Mouse (Mus musculus): ENCODE results near the gene Uhrf1bp1l. TPM values are rescaled to one million over a fixed set of nuclear protein-coding genes. Genes with fewer than 3 reads are reported as not detected.

Uhrf1bp1l gene
- polyA plus RNA-seq, 1 experiment from 2014 or later, result 23.3 TPM

DNA sequence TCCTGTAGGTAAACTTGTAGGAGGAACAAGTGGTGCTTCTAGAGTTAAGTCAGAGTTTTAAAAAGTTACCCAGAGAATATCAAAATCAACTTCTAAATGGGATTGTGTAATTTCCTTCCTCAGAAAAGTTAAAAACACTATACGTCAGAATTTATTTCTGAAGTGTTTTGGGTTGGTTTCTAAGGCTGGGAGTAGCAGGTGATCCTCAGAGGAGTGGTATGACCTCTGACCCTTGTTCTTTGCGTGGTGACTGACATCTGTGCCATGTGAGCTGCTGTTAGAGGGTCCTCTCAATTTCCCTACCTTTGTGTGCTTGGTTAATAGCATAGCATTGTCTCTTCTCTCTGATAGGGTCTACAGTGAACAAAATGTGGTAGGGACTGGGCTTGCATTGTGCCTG, 27.1 kb downstream of the Uhrf1bp1l start:
- ATAC-seq (ENCODE audit: insufficient number of reproducible peaks, low FRiP score, low TSS enrichment, low read depth), result no peak
- 46% methylated on average over 2 of the region's 2 CpGs for WGBS
- no peaks in the 10 kb centered on the region for H3K4me1 ChIP-seq
- H3K27me3 ChIP-seq, result no peaks in the 10 kb centered on the region
- H3K9ac ChIP-seq, result no peak overlapping the region
- H3K4me3 ChIP-seq (replicated peaks), result no peak overlapping the region
- H3K27ac ChIP-seq (replicated peaks), result no peak overlapping the region
- H3K36me3 ChIP-seq, result no peaks in the 10 kb centered on the region; the same call in 1 of the 2 replicates
- no peak overlapping the region for H3K4me2 ChIP-seq (replicated peaks)
- H3K9me3 ChIP-seq (replicated peaks), result no peaks in the 10 kb centered on the region

GRCm38 (mm10) chr10:89776029-89776428, 31.2 kb downstream of the Uhrf1bp1l start:
- H3K4me1 ChIP-seq, result no peaks in the 10 kb centered on the region
- H3K27me3 ChIP-seq, result no peaks in the 10 kb centered on the region
- 86% methylated on average over 6 of the region's 6 CpGs for WGBS
- no peak overlapping the region for H3K4me2 ChIP-seq (replicated peaks)
- ATAC-seq (ENCODE audit: insufficient number of reproducible peaks, low FRiP score, low TSS enrichment, low read depth), result no peak
- no peak overlapping the region for H3K4me3 ChIP-seq (replicated peaks)
- H3K36me3 ChIP-seq, result peaks cover under 1% of the 10 kb centered on the region; the same call in 1 of the 2 replicates
- H3K9me3 ChIP-seq (replicated peaks), result no peaks in the 10 kb centered on the region
- H3K27ac ChIP-seq (replicated peaks), result no peak overlapping the region
- H3K9ac ChIP-seq, result no peak overlapping the region

DNA sequence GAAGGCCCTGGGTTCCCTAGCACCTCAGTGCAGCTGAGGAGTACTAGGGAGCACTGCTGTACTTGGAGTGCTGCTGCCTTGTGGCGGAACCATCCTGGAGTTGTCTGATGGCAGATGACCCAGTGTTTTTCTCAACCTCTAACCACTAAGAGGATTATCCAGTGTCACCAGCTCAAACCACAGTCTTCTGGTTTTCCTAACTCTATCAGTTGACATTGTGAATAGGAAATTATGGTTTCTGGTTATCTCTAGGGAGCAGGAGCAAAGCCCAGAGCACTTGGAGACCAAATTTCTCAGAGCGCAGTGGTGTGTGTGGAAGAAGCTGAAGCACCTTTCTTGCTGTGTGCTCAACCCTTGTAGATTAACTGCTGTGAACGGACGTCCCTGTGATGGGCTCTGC, 47.1 kb downstream of the Uhrf1bp1l start:
- 89% methylated on average over 4 of the region's 4 CpGs for WGBS

DNA sequence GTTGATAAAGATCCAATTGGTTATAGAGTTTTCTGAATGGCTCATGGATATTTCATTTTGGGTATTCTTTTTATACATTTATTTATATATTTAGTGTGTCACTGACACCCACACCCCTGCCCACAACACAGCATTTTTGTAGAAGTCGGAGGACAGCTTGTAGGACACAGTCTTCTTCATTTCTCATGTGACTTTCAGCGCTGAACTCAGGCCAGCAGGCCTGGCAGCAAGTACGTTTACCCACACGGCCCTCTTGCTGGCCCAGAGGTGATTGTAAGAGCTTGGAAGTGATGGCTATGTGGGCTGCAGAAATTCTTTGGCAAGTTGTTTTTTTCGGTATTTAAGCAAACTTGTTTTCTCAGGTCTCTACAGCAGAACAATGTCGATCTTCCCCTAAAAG, 49.3 kb downstream of the Uhrf1bp1l start:
- no peak for ATAC-seq (ENCODE audit: insufficient number of reproducible peaks, low FRiP score, low TSS enrichment, low read depth)
- Histone ChIP-seq H3K27me3 (no peaks in the 10 kb centered on the region), H3K36me3 (peaks cover 4% of the 10 kb centered on the region; the same call in 1 of the 2 replicates), H3K27ac (replicated peaks) (no peak overlapping the region), H3K4me3 (replicated peaks) (no peak overlapping the region), H3K4me2 (replicated peaks) (no peak overlapping the region), H3K4me1 (no peaks in the 10 kb centered on the region), H3K9me3 (replicated peaks) (no peaks in the 10 kb centered on the region), H3K9ac (no peak overlapping the region)
- 87% methylated on average over 6 of the region's 6 CpGs for WGBS

More for the DNA sequence above, 47.1 kb downstream of the Uhrf1bp1l start:
- Histone ChIP-seq H3K27ac (replicated peaks) (no peak overlapping the region), H3K4me3 (replicated peaks) (no peak overlapping the region), H3K9me3 (replicated peaks) (no peaks in the 10 kb centered on the region), H3K27me3 (no peaks in the 10 kb centered on the region), H3K9ac (no peak overlapping the region), H3K4me1 (no peaks in the 10 kb centered on the region), H3K36me3 (peaks cover 4% of the 10 kb centered on the region; the same call in 1 of the 2 replicates), H3K4me2 (replicated peaks) (no peak overlapping the region)
- ATAC-seq (ENCODE audit: insufficient number of reproducible peaks, low FRiP score, low TSS enrichment, low read depth), result no peak

DNA sequence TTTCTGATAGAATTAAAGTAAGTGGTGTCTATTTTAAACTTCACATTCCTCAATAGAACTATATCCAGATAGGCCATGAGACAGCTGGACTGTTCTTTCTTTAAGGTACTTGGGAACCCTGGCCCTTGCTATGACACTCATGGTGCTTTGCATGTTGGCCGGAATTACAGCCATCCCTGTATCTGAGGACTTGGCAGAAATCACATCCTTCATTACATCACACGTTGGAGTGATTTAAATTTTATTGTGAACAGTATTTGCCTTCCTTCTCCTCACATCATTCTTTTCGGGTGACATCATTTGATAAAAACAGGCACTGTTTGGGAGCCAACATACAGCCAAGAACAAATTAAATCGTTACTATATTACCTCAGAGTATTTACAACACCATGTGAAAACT, 74.4 kb downstream of the Uhrf1bp1l start:
- WGBS, result 71% methylated on average over 4 of the region's 4 CpGs
- H3K4me1 ChIP-seq, result no peaks in the 10 kb centered on the region

GRCm38 (mm10) chr10:89823906-89824305, 79.1 kb downstream of the Uhrf1bp1l start:
- Histone ChIP-seq H3K27ac (replicated peaks) (no peak overlapping the region), H3K9ac (no peak overlapping the region), H3K4me3 (replicated peaks) (no peak overlapping the region), H3K4me1 (no peaks in the 10 kb centered on the region), H3K9me3 (replicated peaks) (no peaks in the 10 kb centered on the region), H3K36me3 (no peaks in the 10 kb centered on the region; the same call in 1 of the 2 replicates), H3K27me3 (no peaks in the 10 kb centered on the region), H3K4me2 (replicated peaks) (no peak overlapping the region)
- 32% methylated on average over 2 of the region's 2 CpGs for WGBS
- no peak for ATAC-seq (ENCODE audit: insufficient number of reproducible peaks, low FRiP score, low TSS enrichment, low read depth)

More for the DNA sequence above, 74.4 kb downstream of the Uhrf1bp1l start:
- H3K4me2 ChIP-seq (replicated peaks), result no peak overlapping the region
- no peak overlapping the region for H3K27ac ChIP-seq (replicated peaks)
- H3K9me3 ChIP-seq (replicated peaks), result no peaks in the 10 kb centered on the region
- H3K27me3 ChIP-seq, result no peaks in the 10 kb centered on the region
- H3K36me3 ChIP-seq, result peaks cover 8% of the 10 kb centered on the region
- ATAC-seq (ENCODE audit: insufficient number of reproducible peaks, low FRiP score, low TSS enrichment, low read depth), result no peak
- H3K9ac ChIP-seq, result no peak overlapping the region
- H3K4me3 ChIP-seq (replicated peaks), result no peak overlapping the region

GRCm38 (mm10) chr10:89826896-89827295, 82.1 kb downstream of the Uhrf1bp1l start:
- 55% methylated on average over 3 of the region's 3 CpGs for WGBS
- ATAC-seq (ENCODE audit: insufficient number of reproducible peaks, low FRiP score, low TSS enrichment, low read depth), result no peak

GRCm38 (mm10) chr10:89832334-89832733, 87.5 kb downstream of the Uhrf1bp1l start:
- no peaks in the 10 kb centered on the region for H3K36me3 ChIP-seq
- no peak overlapping the region for H3K4me2 ChIP-seq (replicated peaks)
- H3K9ac ChIP-seq, result no peak overlapping the region
- WGBS, result 65% methylated on average over 4 of the region's 4 CpGs
- H3K4me1 ChIP-seq, result no peaks in the 10 kb centered on the region
- H3K9me3 ChIP-seq (replicated peaks), result no peaks in the 10 kb centered on the region
- no peaks in the 10 kb centered on the region for H3K27me3 ChIP-seq
- no peak for ATAC-seq (ENCODE audit: insufficient number of reproducible peaks, low FRiP score, low TSS enrichment, low read depth)
- no peak overlapping the region for H3K4me3 ChIP-seq (replicated peaks)
- no peak overlapping the region for H3K27ac ChIP-seq (replicated peaks)

More at GRCm38 (mm10) chr10:89826896-89827295, 82.1 kb downstream of the Uhrf1bp1l start:
- Histone ChIP-seq H3K27me3 (no peaks in the 10 kb centered on the region), H3K36me3 (no peaks in the 10 kb centered on the region), H3K4me3 (replicated peaks) (no peak overlapping the region), H3K4me1 (no peaks in the 10 kb centered on the region), H3K27ac (replicated peaks) (no peak overlapping the region), H3K9me3 (replicated peaks) (no peaks in the 10 kb centered on the region), H3K9ac (no peak overlapping the region), H3K4me2 (replicated peaks) (no peak overlapping the region)

GRCm38 (mm10) chr10:89833166-89833565, 88.4 kb downstream of the Uhrf1bp1l start:
- 82% methylated on average over 10 of the region's 10 CpGs for WGBS

GRCm38 (mm10) chr10:89837476-89837875, 92.7 kb downstream of the Uhrf1bp1l start:
- 39% methylated on average over 3 of the region's 3 CpGs for WGBS
- no peak for ATAC-seq (ENCODE audit: insufficient number of reproducible peaks, low FRiP score, low TSS enrichment, low read depth)
- H3K27me3 ChIP-seq, result no peaks in the 10 kb centered on the region

More at GRCm38 (mm10) chr10:89833166-89833565, 88.4 kb downstream of the Uhrf1bp1l start:
- Histone ChIP-seq H3K4me3 (replicated peaks) (no peak overlapping the region), H3K9ac (no peak overlapping the region), H3K36me3 (no peaks in the 10 kb centered on the region), H3K27ac (replicated peaks) (no peak overlapping the region), H3K4me2 (replicated peaks) (no peak overlapping the region), H3K4me1 (no peaks in the 10 kb centered on the region), H3K9me3 (replicated peaks) (no peaks in the 10 kb centered on the region), H3K27me3 (no peaks in the 10 kb centered on the region)
- ATAC-seq (ENCODE audit: insufficient number of reproducible peaks, low FRiP score, low TSS enrichment, low read depth), result no peak

DNA sequence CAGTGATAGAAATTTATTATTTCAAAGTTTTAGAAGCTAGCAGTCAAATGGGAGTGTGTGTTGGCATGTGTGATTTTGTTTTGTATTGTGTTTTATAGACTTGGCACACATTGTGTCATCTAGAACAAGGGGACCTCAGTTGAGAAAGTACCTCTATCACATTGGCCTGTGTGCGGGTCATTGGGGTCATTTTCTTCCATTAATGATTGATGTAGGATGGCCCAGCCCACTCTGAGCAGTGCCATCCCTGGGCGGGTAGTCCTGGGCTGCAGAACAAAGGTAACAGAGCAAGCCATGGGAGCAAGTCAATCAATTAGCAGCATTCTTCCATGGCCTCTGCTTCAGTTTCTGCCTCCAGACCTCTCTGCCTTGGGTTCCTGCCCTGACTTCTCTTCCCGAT, 94.0 kb downstream of the Uhrf1bp1l start:
- H3K9me3 ChIP-seq (replicated peaks), result no peaks in the 10 kb centered on the region
- H3K27me3 ChIP-seq, result no peaks in the 10 kb centered on the region
- H3K9ac ChIP-seq, result no peak overlapping the region
- H3K4me2 ChIP-seq (replicated peaks), result no peak overlapping the region
- no peak overlapping the region for H3K27ac ChIP-seq (replicated peaks)
- WGBS, result 79% methylated on average over 3 of the region's 3 CpGs
- H3K4me3 ChIP-seq (replicated peaks), result no peak overlapping the region
- ATAC-seq (ENCODE audit: insufficient number of reproducible peaks, low FRiP score, low TSS enrichment, low read depth), result no peak
- no peaks in the 10 kb centered on the region for H3K36me3 ChIP-seq
- no peaks in the 10 kb centered on the region for H3K4me1 ChIP-seq

More at GRCm38 (mm10) chr10:89837476-89837875, 92.7 kb downstream of the Uhrf1bp1l start:
- Histone ChIP-seq H3K27ac (replicated peaks) (no peak overlapping the region), H3K4me1 (no peaks in the 10 kb centered on the region), H3K9me3 (replicated peaks) (no peaks in the 10 kb centered on the region), H3K4me3 (replicated peaks) (no peak overlapping the region), H3K4me2 (replicated peaks) (no peak overlapping the region), H3K9ac (no peak overlapping the region), H3K36me3 (no peaks in the 10 kb centered on the region)

DNA sequence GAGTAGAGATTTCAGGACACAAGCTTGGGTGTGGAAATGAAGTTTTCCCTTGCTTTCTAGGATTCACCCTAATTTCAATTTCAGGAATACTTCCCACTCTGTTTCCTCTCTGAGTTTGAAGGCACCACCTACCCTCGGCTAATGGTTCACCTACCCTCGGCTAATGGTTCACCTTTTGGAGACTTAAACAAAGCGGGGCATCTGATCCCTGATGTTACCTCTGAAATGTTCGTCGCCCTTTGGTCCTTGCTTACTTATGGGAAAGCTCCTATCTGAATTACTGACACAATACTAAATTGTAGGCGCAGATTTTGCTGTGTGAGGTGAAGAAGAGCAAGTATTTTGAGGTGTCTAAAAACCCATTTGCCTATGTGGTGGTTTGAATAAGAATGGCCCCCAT, 106.2 kb downstream of the Uhrf1bp1l start:
- ATAC-seq (ENCODE audit: insufficient number of reproducible peaks, low FRiP score, low TSS enrichment, low read depth), result no peak
- Histone ChIP-seq H3K4me1 (no peaks in the 10 kb centered on the region), H3K36me3 (no peaks in the 10 kb centered on the region), H3K27me3 (no peaks in the 10 kb centered on the region), H3K4me3 (replicated peaks) (no peak overlapping the region), H3K9me3 (replicated peaks) (no peaks in the 10 kb centered on the region), H3K27ac (replicated peaks) (no peak overlapping the region), H3K4me2 (replicated peaks) (no peak overlapping the region), H3K9ac (no peak overlapping the region)
- WGBS, result 89% methylated on average over 6 of the region's 6 CpGs
